Comparison of ENCODE assay signal across 10 mouse cellular contexts in genomic region chr2:91932737-91933350, GRCm38 (mm10). TPM values are rescaled to one million over a fixed set of nuclear protein-coding genes. Genes with fewer than 3 reads are reported as not detected.
DNase-seq lines count a peak whose midpoint lies in the region; ATAC-seq and TF ChIP-seq lines count a peak whose summit lies in the region.
"Had no signal": no experiment of that assay in that cellular context is flagged by ENCODE, and none has a peak within 500 bp of the region (broad histone marks: within the 10 kb centered on the region; RNA-seq: fewer than 3 reads in every experiment).

No protein-coding gene starts in this region.

- no peak for DNase-seq in lung, postnatal 25 days (ENCODE audit: low spot score)
- peak; percentile 75 to 78 for DNase-seq in cerebellum, postnatal 25 days
- no peak for DNase-seq in thymus, postnatal 4 days
- no peak for DNase-seq in gastrocnemius, adult 2 months
- DNase-seq in B cell, adult 2 months: no peak

- no peak for TF ChIP-seq CTCF in gastrocnemius, adult 2 months (IDR thresholded peaks at IDR 0.05)

- H3K4me1 ChIP-seq in lung, embryonic 15.5 days: peaks cover 40% of the 10 kb centered on the region
- peaks cover 32% of the 10 kb centered on the region for H3K4me1 ChIP-seq in hindbrain, embryonic 15.5 days (replicated peaks)
- H3K4me1 ChIP-seq in neural tube, embryonic 14.5 days (ENCODE audit: control insufficient read depth, insufficient read depth, low read length): peaks cover 19% of the 10 kb centered on the region

- 24% methylated on average over 6 of the region's 6 CpGs for WGBS in lung, embryonic 15.5 days
- WGBS in hindbrain, embryonic 15.5 days: 18% methylated on average over 6 of the region's 6 CpGs
- WGBS in neural tube, embryonic 14.5 days: 15% methylated on average over 6 of the region's 6 CpGs

- no peak overlapping the region for H3K9ac ChIP-seq in lung, embryonic 15.5 days
- H3K9ac ChIP-seq in hindbrain, embryonic 15.5 days: no peak overlapping the region
- H3K9ac ChIP-seq in neural tube, embryonic 14.5 days (replicated peaks; ENCODE audit: low read depth, low read length): no peak overlapping the region

- H3K4me2 ChIP-seq in lung, embryonic 15.5 days: peak overlapping the region; percentile 76; the same call in 1 of the 2 replicates
- peak overlapping the region; percentile 81; the same call in 1 of the 2 replicates for H3K4me2 ChIP-seq in hindbrain, embryonic 15.5 days
- H3K4me2 ChIP-seq in neural tube, embryonic 14.5 days (ENCODE audit: low read depth, low read length): 0 out of 2 replicates have a peak overlapping the region, but pooled peaks have one; percentile 84

- H3K36me3 ChIP-seq in lung, embryonic 15.5 days: peaks cover 40% of the 10 kb centered on the region
- peaks cover 11% of the 10 kb centered on the region; the same call in 1 of the 2 replicates for H3K36me3 ChIP-seq in hindbrain, embryonic 15.5 days
- H3K36me3 ChIP-seq in neural tube, embryonic 14.5 days (ENCODE audit: control insufficient read depth, insufficient read depth, low read length): peaks cover 18% of the 10 kb centered on the region

- H3K27me3 ChIP-seq in lung, embryonic 15.5 days: no peaks in the 10 kb centered on the region
- H3K27me3 ChIP-seq in hindbrain, embryonic 15.5 days: no peaks in the 10 kb centered on the region
- 0 out of 2 replicates have a peak, but pooled peaks cover 2% of the 10 kb centered on the region for H3K27me3 ChIP-seq in neural tube, embryonic 14.5 days (ENCODE audit: control insufficient read depth, insufficient read depth, low read length)

- no peak overlapping the region for H3K4me3 ChIP-seq in lung, embryonic 15.5 days
- H3K4me3 ChIP-seq in hindbrain, embryonic 15.5 days: no peak overlapping the region
- no peak overlapping the region for H3K4me3 ChIP-seq in neural tube, embryonic 14.5 days (ENCODE audit: low read depth, low read length)
- H3K4me3 ChIP-seq in gastrocnemius, adult 2 months: no peak overlapping the region
- H3K4me3 ChIP-seq: myocyte had no signal

- ATAC-seq in lung, embryonic 15.5 days (ENCODE audit: borderline replicate concordance, extremely low read depth, low FRiP score, low TSS enrichment): no peak
- no peak for ATAC-seq in hindbrain, embryonic 15.5 days (ENCODE audit: low FRiP score, low read depth)
- ATAC-seq in neural tube, embryonic 14.5 days (ENCODE audit: low read depth): no peak

- peak overlapping the region; percentile 94; the same call in 1 of the 2 replicates for H3K27ac ChIP-seq in lung, embryonic 15.5 days
- H3K27ac ChIP-seq in hindbrain, embryonic 15.5 days (replicated peaks): no peak overlapping the region
- H3K27ac ChIP-seq in neural tube, embryonic 14.5 days (ENCODE audit: low read depth, low read length): no peak overlapping the region
- H3K27ac ChIP-seq in gastrocnemius, adult 2 months: no peak overlapping the region

- intact Hi-C loops in gastrocnemius, adult 2 months (cut with DNase I): no loop called here

- H3K9me3 ChIP-seq in lung, embryonic 15.5 days: no peaks in the 10 kb centered on the region
- no peaks in the 10 kb centered on the region for H3K9me3 ChIP-seq in hindbrain, embryonic 15.5 days
- no peaks in the 10 kb centered on the region for H3K9me3 ChIP-seq in neural tube, embryonic 14.5 days (ENCODE audit: control insufficient read depth, low read length)

RNA-seq across cellular contexts. Expression of gene Mdk, which starts 0.7 kb away (rescaled TPM):
- 858 and 992 TPM in 2 replicates for polyA plus RNA-seq in lung, embryonic 15.5 days (2015; fragmentation: Nextera tagmentation; extraction: Ambion mirVana)
- polyA plus RNA-seq in hindbrain, embryonic 15.5 days (2015; fragmentation: Nextera tagmentation; extraction: Ambion mirVana): 187 and 224 TPM in 2 replicates
- polyA plus RNA-seq in neural tube, embryonic 14.5 days (2014; fragmentation: Nextera tagmentation; extraction: Ambion mirVana): 93.6 and 155 TPM in 2 replicates
- total RNA-seq in gastrocnemius, adult 2 months (2021): under 1 TPM; 0.51 to 0.92 TPM
- total RNA-seq: hematopoietic stem cell, adult 5-6 weeks had no signal

RNA-seq across cellular contexts. Expression of gene Chrm4, which starts 5.8 kb away (rescaled TPM):
- 0.14 TPM in 1 of 2 replicates, not detected in the other for polyA plus RNA-seq in lung, embryonic 15.5 days (2015; fragmentation: Nextera tagmentation; extraction: Ambion mirVana)
- 0.87 and 1.2 TPM in 2 replicates for polyA plus RNA-seq in hindbrain, embryonic 15.5 days (2015; fragmentation: Nextera tagmentation; extraction: Ambion mirVana)
- 1.1 and 1.4 TPM in 2 replicates for polyA plus RNA-seq in neural tube, embryonic 14.5 days (2014; fragmentation: Nextera tagmentation; extraction: Ambion mirVana)
- not detected for total RNA-seq in gastrocnemius, adult 2 months (2021)
- total RNA-seq: hematopoietic stem cell, adult 5-6 weeks had no signal

RNA-seq across cellular contexts. Expression of gene Gm9821, which starts 12.7 kb away (rescaled TPM):
- 0.35 and 0.75 TPM in 2 replicates for polyA plus RNA-seq in lung, embryonic 15.5 days (2015; fragmentation: Nextera tagmentation; extraction: Ambion mirVana)
- polyA plus RNA-seq in hindbrain, embryonic 15.5 days (2015; fragmentation: Nextera tagmentation; extraction: Ambion mirVana): 0.30 and 0.32 TPM in 2 replicates
- 0.33 TPM in 2 replicates for polyA plus RNA-seq in neural tube, embryonic 14.5 days (2014; fragmentation: Nextera tagmentation; extraction: Ambion mirVana)
- total RNA-seq in gastrocnemius, adult 2 months (2021): not detected

RNA-seq across cellular contexts. Expression of gene Dgkz, which starts 42.8 kb away (rescaled TPM):
- polyA plus RNA-seq in lung, embryonic 15.5 days (2015; fragmentation: Nextera tagmentation; extraction: Ambion mirVana): 52.3 and 54.0 TPM in 2 replicates
- 32.4 and 40.9 TPM in 2 replicates for polyA plus RNA-seq in hindbrain, embryonic 15.5 days (2015; fragmentation: Nextera tagmentation; extraction: Ambion mirVana)
- 36.7 and 51.1 TPM in 2 replicates for polyA plus RNA-seq in neural tube, embryonic 14.5 days (2014; fragmentation: Nextera tagmentation; extraction: Ambion mirVana)
- 10 to 100 TPM; 33.7 to 37.5 TPM for total RNA-seq in gastrocnemius, adult 2 months (2021)

Comparison
In these comparisons a context has a peak if more than half of its experiments do, and no peak if none do; other contexts are left out.
1. DNase-seq: peak in cerebellum, postnatal 25 days (2 of 2); none in lung, postnatal 25 days (single experiment), thymus, postnatal 4 days (single experiment), gastrocnemius, adult 2 months (single experiment) and B cell, adult 2 months (0 of 2).
2. Peak in every context shown above with its lines, with median percentiles within 50 percentile points of each other: H3K4me2 ChIP-seq.